In genomic region chr17:18360602-18361001, GRCm38 (mm10) we compare ENCODE assay signal across 29 mouse cellular contexts.
"Had no signal": no experiment of that assay in that cellular context is flagged by ENCODE, and none has a peak within 500 bp of the region (broad histone marks: within the 10 kb centered on the region; RNA-seq: fewer than 3 reads in every experiment).

No protein-coding gene starts in this region.

- H3K27ac ChIP-seq: limb, embryonic 10.5 days; limb, embryonic 12.5 days; limb, embryonic 13.5 days; limb, embryonic 15.5 days; liver, embryonic 12.5 days; liver, embryonic 13.5 days; liver, embryonic 14.5 days; liver, embryonic 15.5 days; lung, embryonic 15.5 days; macrophage; midbrain, embryonic 10.5 days; midbrain, embryonic 12.5 days; midbrain, embryonic 13.5 days; midbrain, embryonic 15.5 days had no signal

- H3K27me3 ChIP-seq: limb, embryonic 12.5 days; limb, embryonic 13.5 days; limb, embryonic 15.5 days; liver, embryonic 12.5 days; liver, embryonic 13.5 days; liver, embryonic 15.5 days; lung, embryonic 15.5 days; megakaryocyte, embryonic 14.5 days; midbrain, embryonic 12.5 days; midbrain, embryonic 13.5 days; midbrain, embryonic 15.5 days had no signal

- H3K9me3 ChIP-seq: limb, embryonic 15.5 days; liver, embryonic 12.5 days; liver, embryonic 13.5 days; liver, embryonic 15.5 days; lung, embryonic 15.5 days had no signal

- H3K9ac ChIP-seq: limb, embryonic 12.5 days; limb, embryonic 13.5 days; limb, embryonic 15.5 days; liver, embryonic 12.5 days; liver, embryonic 13.5 days; liver, embryonic 14.5 days; liver, embryonic 15.5 days; liver, postnatal 0 days; lung, embryonic 14.5 days; lung, embryonic 15.5 days; midbrain, embryonic 12.5 days; midbrain, embryonic 13.5 days; midbrain, embryonic 15.5 days had no signal

- DNase-seq: left cerebral cortex, postnatal 4 days; liver; liver, embryonic 13.5 days; liver, postnatal 0 days; lung, adult 18-20 months; lung, adult 2 months; lung, embryonic 14.5 days; lung, postnatal 10 days; lung, postnatal 14 days; lung, postnatal 36 days; lung, postnatal 4 days; midbrain, embryonic 14.5 days had no signal

- H3K4me1 ChIP-seq: limb, embryonic 10.5 days; limb, embryonic 12.5 days; limb, embryonic 13.5 days; limb, embryonic 15.5 days; liver, embryonic 12.5 days; liver, embryonic 13.5 days; liver, embryonic 15.5 days; lung, embryonic 15.5 days; megakaryocyte, embryonic 14.5 days; midbrain, embryonic 10.5 days; midbrain, embryonic 12.5 days; midbrain, embryonic 13.5 days; midbrain, embryonic 15.5 days had no signal

- ATAC-seq: liver, embryonic 12.5 days; liver, postnatal 0 days; lung, postnatal 0 days; midbrain, embryonic 13.5 days; midbrain, embryonic 15.5 days; midbrain, embryonic 16.5 days had no signal

- H3K4me3 ChIP-seq: limb, embryonic 10.5 days; limb, embryonic 12.5 days; limb, embryonic 13.5 days; limb, embryonic 15.5 days; liver, embryonic 12.5 days; liver, embryonic 13.5 days; liver, embryonic 15.5 days; lung, embryonic 15.5 days; megakaryocyte, embryonic 14.5 days; midbrain, embryonic 10.5 days; midbrain, embryonic 12.5 days; midbrain, embryonic 13.5 days; midbrain, embryonic 15.5 days; myocyte had no signal

- H3K36me3 ChIP-seq: limb, embryonic 10.5 days; limb, embryonic 12.5 days; limb, embryonic 13.5 days; limb, embryonic 15.5 days; liver, embryonic 12.5 days; liver, embryonic 13.5 days; liver, embryonic 15.5 days; lung, embryonic 15.5 days; midbrain, embryonic 10.5 days; midbrain, embryonic 12.5 days; midbrain, embryonic 13.5 days; midbrain, embryonic 15.5 days had no signal
